Mouse (Mus musculus): ENCODE data around the gene Twist2. TPM values are rescaled to one million over a fixed set of nuclear protein-coding genes. Genes with fewer than 3 reads are reported as not detected.

The Twist2 gene
- total RNA-seq, 2 experiments from 2014 or later, result not detected

DNA sequence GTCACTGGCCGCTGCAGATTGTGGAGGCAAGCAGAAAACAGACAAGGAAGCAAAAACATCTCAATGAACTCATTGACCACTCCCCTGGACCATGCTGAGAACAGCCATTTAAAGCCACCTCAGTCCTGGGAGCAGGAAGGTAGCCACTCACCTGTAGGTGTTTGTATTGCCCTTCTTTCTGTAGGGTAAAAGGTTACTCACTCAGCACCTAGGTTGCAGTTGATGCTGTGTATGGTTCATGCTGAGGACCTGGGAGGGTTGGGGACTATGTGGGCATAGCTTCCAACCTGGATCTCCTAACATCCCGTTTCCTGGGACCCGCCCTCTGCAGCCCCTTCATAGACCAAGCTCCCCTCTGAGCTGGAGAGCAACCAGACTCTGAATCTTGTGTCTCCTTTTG, 14.8 kb downstream of the Twist2 start:
- ATAC-seq (replicated peaks; ENCODE audit: low FRiP score, poor library complexity, severe bottlenecking), result no peak

DNA sequence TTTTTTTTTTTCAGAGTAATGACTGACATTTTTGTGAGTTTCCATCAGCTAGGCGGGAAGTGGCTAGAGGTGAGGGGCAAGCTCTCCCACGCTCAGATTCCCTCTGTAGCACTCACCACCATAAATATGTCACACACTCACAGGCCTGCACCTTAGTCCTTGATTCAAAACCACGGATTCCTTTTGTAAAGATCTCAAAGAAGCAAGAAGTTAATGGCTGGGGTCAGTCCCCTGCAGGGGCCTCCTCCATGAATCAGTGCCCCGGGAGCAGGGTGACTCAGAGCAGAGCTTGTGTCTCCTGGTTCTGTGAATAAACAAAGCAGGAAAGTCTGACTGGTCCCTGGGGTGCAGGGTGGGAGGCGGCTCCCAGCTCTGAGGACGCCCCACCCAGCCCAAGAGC, 15.3 kb downstream of the Twist2 start:
- no peak for ATAC-seq (replicated peaks; ENCODE audit: low FRiP score, poor library complexity, severe bottlenecking)

DNA sequence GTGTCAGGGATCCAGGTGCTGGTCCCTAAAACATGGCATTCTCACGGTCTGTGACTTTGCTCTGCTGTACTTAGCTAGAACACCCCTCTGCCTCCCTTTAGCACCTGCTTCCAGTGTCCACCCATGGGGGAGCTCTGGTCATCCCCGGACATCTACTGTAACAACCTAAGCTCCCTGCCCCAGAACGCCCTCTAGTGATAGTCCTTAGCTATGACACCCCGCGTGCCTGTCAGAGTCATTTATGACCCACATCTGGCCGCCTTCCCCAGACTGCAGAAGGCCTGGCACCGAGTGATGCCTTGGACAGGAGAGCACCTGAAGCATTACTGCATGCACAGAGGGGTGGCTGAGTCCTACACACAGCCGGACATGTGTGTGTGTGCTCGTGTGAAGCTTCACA, 18.0 kb downstream of the Twist2 start:
- no peak for ATAC-seq (replicated peaks; ENCODE audit: low FRiP score, poor library complexity, severe bottlenecking)

DNA sequence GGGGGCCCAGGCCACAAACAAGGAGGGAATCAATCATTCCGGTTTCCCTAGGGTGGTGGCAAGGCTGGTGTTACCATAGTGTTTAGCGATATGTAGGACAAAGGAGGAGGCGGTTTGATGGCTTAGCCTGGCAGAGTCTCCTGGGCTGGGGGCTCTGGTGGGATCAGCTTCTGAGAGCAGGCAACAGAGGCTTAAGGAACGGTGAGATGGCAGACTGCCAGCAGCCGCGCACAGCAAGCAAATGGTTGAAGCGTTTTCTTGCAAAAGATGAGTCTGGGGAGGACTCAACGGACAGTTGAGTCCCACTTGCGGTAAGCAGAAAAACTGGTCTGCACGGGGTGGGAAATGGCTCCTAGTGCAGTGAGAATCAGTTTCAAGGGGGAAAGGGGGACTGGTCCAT, 19.3 kb downstream of the Twist2 start:
- ATAC-seq (replicated peaks; ENCODE audit: low FRiP score, poor library complexity, severe bottlenecking), result no peak

- ATAC-seq (replicated peaks; ENCODE audit: low FRiP score, poor library complexity, severe bottlenecking), result no peak
Observed at GRCm38 (mm10) chr1:91822316-91822824, 21.1 kb downstream of the Twist2 start.

GRCm38 (mm10) chr1:91823530-91823929, 22.3 kb downstream of the Twist2 start:
- no peak for ATAC-seq (replicated peaks; ENCODE audit: low FRiP score, poor library complexity, severe bottlenecking)

- no peak for ATAC-seq (replicated peaks; ENCODE audit: low FRiP score, poor library complexity, severe bottlenecking)
Observed at GRCm38 (mm10) chr1:91823951-91824350, 22.7 kb downstream of the Twist2 start.

DNA sequence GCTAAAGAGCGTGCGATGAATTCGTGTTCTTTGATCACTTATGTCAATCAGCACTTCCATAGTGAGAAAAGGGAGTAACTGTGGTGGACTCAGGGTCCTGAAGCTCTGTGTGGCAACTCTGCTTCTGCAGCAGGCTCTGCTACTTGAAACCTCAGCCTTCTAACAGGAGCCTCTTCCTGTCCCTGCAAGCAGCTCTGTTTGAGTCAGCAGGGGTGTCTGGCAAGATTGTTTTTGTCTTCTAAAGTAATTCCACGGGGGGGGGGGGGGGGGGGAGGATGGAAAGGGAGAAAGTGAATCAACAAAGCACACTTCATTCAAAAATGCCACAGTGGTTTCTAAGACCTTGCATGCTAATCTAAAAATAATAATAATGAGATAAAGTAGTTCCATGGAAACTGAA, 24.0 kb downstream of the Twist2 start:
- no peak for ATAC-seq (replicated peaks; ENCODE audit: low FRiP score, poor library complexity, severe bottlenecking)

DNA sequence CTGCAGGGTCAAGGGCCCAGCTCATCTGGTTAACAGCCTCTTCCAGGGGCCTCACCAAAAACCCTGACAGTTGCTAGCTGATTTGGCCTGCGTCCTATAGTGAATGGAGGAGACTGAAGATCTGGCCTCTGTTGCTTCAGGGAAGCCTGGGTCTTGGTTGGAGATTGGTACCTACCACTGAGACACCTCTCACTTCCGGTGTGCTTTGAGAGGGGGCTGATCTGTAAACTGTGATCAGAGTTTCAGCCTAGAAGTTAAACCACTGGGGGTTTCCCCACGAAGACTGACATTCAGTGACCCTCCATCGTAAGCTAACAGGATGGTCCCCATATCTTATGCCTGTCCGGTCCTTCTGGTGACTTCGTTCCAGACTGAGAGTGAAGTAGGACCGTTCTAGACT, 30.7 kb downstream of the Twist2 start:
- no peak for ATAC-seq (replicated peaks; ENCODE audit: low FRiP score, poor library complexity, severe bottlenecking)

DNA sequence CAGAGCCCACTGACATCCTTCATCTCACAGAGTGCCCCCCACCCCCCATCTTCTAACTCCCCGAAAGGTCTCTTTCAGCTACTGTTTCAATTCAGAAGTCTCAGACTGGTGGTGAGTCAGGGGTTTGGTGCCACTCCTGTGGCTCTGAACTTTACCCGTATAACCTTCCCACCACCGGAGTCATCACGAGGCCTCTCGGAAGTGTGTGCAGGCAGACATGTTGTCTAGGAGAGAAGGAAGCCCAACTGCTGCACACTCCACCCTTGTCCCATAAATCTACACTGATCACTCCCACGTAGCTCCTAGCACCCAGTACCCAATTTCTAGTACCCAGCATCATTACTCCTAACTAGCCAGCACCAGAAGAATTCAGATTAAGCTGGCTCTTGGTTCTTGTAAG, 38.3 kb downstream of the Twist2 start:
- no peak for ATAC-seq (replicated peaks; ENCODE audit: low FRiP score, poor library complexity, severe bottlenecking)

DNA sequence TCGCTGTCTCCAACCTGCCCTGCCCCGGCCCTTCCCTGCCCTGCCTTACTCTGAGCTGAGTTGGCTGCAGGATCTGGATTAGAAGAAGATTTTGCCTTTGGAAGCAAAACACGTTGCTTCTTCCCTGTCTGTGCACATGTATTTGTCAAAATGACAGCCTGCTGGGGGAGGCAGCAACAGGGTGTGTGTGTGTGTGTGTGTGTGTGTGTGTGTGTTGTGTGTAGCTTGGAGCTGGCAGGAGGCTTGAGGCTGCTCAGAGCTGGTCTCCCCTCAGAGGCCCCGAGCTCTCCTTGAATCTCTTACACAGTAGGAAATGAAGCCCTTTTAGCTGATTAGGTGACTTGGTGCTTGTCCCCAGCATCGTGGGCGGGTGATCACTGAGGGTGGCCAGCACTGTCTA, 38.7 kb downstream of the Twist2 start:
- no peak for ATAC-seq (replicated peaks; ENCODE audit: low FRiP score, poor library complexity, severe bottlenecking)

- no peak for ATAC-seq (replicated peaks; ENCODE audit: low FRiP score, poor library complexity, severe bottlenecking)
Observed at GRCm38 (mm10) chr1:91844236-91844635, 43.0 kb downstream of the Twist2 start.

GRCm38 (mm10) chr1:91844681-91845379, 43.6 kb downstream of the Twist2 start:
- no peak for ATAC-seq (replicated peaks; ENCODE audit: low FRiP score, poor library complexity, severe bottlenecking)

GRCm38 (mm10) chr1:91845380-91845957, 44.2 kb downstream of the Twist2 start:
- no peak for ATAC-seq (replicated peaks; ENCODE audit: low FRiP score, poor library complexity, severe bottlenecking)

DNA sequence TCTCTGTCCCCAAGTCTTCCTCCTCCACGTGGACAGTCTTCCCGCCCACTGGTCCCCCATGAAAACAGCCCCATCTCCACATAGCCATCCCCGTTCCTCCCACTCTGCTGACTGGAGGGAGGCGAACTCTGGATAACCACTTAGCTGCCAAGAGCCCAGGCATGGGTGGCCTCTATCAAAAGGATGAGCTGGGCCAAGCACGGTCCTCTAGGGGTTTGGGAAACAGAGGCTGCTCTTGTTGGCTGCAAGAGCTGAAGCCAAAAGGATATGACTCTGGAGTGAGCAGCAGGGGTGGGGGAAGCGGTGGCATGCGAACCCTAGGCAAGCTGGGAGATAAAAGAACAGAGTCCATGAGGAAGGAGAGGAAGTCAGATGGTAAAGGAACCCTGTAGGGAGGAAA, 50.0 kb downstream of the Twist2 start:
- ATAC-seq (replicated peaks; ENCODE audit: low FRiP score, poor library complexity, severe bottlenecking), result no peak

DNA sequence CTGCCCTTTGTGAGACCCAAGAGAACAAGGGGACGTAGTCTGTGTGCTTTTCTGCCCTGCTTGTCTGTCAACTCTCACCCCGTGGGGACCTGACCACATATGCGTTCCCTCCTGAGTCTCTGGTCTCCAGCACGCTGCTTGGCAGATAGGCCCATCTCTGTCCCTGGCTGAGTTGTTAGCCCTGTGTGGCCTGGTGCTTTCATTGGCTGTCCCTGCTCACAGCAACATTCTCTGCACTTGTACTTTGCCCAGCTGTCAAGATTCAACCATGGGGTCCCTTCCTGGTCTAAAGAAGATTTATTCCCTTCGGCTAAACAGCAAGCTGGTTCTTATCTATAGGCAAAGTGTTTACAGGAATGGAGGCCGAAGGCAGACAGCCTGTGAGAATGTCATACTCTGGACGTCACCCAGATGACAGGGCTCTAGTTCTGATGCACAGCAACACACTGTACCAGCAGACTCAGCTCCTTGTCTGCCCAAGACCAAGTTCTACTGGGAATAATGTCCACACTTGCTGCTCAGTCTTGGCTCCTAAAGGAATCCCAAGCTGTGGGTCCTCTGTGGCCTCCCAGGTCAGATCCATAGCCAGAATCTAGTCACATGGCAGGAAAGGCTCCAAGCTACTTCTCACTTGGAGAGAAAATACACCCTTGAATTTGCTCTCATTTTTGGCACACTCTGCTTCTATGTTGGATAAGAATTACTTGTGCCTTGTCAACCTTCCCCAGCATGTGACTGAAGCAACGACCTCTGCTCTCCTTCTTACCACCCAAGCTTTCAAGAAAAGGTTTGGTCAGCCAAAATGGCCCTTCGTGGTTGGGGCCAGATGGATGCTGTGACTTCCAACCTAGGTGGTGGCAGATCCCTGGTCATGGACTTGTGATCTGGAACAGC, 55.8 kb downstream of the Twist2 start:
- ATAC-seq (replicated peaks; ENCODE audit: low FRiP score, poor library complexity, severe bottlenecking), result no peak

DNA sequence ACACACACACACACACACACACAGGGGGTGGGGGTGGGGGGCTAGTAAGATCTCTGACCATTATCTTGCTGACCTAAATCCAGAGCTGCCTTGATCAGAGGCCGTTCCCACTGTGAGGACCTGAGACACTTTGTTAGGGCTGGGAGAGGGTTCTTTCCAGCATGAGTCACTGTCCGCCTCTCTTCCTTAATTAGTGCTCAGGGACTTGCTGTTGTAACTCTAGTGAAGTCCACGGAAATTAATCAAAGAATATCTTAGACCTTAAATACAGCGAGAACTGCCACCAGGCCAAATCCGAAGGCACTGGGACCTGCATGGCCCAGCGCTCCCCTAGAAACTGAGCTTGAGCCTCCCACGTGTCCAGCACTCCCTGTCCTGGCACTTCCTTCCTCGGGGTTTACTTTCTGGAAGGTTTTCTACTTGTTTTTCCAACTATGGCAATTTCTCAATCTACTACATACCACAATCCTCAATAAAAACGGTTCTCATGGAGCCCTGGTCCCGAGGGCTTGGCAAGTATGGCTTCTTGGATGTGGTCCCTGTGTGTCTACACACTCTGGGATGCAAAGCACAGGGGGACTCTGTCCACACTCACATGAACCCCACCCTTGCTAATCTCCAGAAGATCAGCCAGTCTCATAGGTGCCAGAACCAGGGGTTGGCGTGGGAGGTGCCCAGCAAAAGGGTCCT, 57.0 kb downstream of the Twist2 start:
- no peak for ATAC-seq (replicated peaks; ENCODE audit: low FRiP score, poor library complexity, severe bottlenecking)

- no peak for ATAC-seq (replicated peaks; ENCODE audit: low FRiP score, poor library complexity, severe bottlenecking)
Observed at GRCm38 (mm10) chr1:91858901-91859300, 57.6 kb downstream of the Twist2 start.

DNA sequence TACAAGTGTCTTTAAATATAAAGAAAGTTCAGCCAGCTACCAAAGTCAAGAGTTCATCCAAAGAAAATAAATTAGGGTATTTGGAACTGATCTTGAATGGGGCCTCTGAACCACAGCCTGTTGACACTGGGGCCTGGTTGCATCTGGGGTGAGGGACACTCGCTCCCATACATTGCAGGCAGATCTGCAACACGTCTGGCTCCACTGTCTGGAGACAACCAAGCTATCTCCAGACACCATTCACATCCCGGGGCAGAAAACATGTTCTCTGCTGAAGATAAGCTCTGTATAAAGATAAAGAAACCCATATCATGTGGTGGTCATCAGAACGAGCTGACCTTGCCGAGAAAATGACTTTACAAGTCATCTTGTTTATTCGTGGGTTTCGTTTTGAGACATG, 60.2 kb downstream of the Twist2 start:
- no peak for ATAC-seq (replicated peaks; ENCODE audit: low FRiP score, poor library complexity, severe bottlenecking)

DNA sequence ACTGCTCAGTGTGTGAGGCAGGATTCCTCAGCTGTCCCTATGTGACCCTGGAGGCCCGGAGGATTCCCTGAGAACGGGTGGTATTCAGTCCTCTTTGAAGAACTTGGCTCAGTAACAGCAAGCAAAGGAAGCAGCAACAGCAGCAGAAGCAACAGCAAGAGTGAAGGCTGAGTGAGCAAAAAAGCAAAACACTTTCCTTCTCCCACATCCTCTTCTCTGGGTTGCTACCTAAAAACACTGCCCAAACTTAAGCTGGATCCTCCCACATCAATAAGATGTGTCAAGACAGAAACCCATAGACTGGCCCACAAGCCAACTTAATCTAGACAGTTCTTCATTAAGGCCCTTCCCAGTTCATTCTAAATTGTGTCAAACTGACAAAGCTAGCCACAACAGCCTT, 64.7 kb downstream of the Twist2 start:
- no peak for ATAC-seq (replicated peaks; ENCODE audit: low FRiP score, poor library complexity, severe bottlenecking)
